Mouse (Mus musculus) MEL (cell line): ENCODE data around the gene Nuak2. TPM values are rescaled to one million over a fixed set of nuclear protein-coding genes. Genes with fewer than 3 reads are reported as not detected.

Experiments
- DNase-seq: peaks from one replicate; pipeline ENCODE4 v3.0.0; 2011; ENCODE audit warnings: low read depth, low spot score
- H3K27ac ChIP-seq: 2 replicates; pipeline ENCODE4 v1.5.1; 2012; ENCODE audit warnings: low read depth, mild to moderate bottlenecking, control low read depth, low read length, moderate library complexity; ENCODE audit not compliant: control insufficient read depth
- H3K27me3 ChIP-seq, 2 experiments: fragments of 150-350 bp in 1 of 2; sonication (generic) in 1 of 2; 2 replicates each; pipeline ENCODE4 v1.6.1; 2012; ENCODE audit warnings: low read length in 2 of 2, mild to moderate bottlenecking in 2 of 2, improper control_type of control experiment in 1 of 2, moderate library complexity in 1 of 2; ENCODE audit not compliant: insufficient read depth in 2 of 2, control insufficient read depth in 1 of 2
- H3K36me3 ChIP-seq, 2 experiments: 2 replicates each; pipeline ENCODE4 v1.6.1; 2012 to 2014; ENCODE audit warnings: low read length in 2 of 2, improper control_type of control experiment in 1 of 2, inconsistent platforms in 1 of 2, mild to moderate bottlenecking in 1 of 2; ENCODE audit not compliant: insufficient read depth in 2 of 2, control insufficient read depth in 1 of 2
- H3K4me1 ChIP-seq, 2 experiments: fragments of 150-350 bp in 1 of 2; sonication (generic) in 1 of 2; 2 replicates each; pipeline ENCODE4 v1.6.1; 2012; ENCODE audit warnings: low read length in 2 of 2, improper control_type of control experiment in 1 of 2, mild to moderate bottlenecking in 1 of 2; ENCODE audit not compliant: insufficient read depth in 2 of 2, control insufficient read depth in 1 of 2
- H3K4me3 ChIP-seq, 2 experiments: fragments of 150-350 bp in 1 of 2; sonication (generic) in 1 of 2; 2 replicates each; pipeline ENCODE4 v1.5.1; 2012; ENCODE audit warnings: low read depth in 2 of 2, low read length in 2 of 2, mild to moderate bottlenecking in 2 of 2, moderate library complexity in 2 of 2, control low read depth in 1 of 2, improper control_type of control experiment in 1 of 2; ENCODE audit not compliant: control insufficient read depth in 1 of 2, insufficient read depth in 1 of 2
- H3K79me2 ChIP-seq: 2 replicates; pipeline ENCODE4 v1.6.1; 2012; ENCODE audit warnings: mild to moderate bottlenecking, low read length, moderate library complexity; ENCODE audit not compliant: control insufficient read depth, poor library complexity, insufficient read depth
- H3K9ac ChIP-seq: 2 replicates; pipeline ENCODE4 v1.6.1; 2012; ENCODE audit warnings: low read depth, mild to moderate bottlenecking, control low read depth, low read length, moderate library complexity; ENCODE audit not compliant: control insufficient read depth, poor library complexity, severe bottlenecking
- H3K9me3 ChIP-seq: fragments of 150-350 bp; sonication (generic); replicated peaks from 2 replicates; pipeline ENCODE4 v1.6.1; 2012; ENCODE audit warnings: mild to moderate bottlenecking, low read length, improper control_type of control experiment, moderate library complexity; ENCODE audit not compliant: insufficient read depth
- CHD2 ChIP-seq: IDR thresholded peaks from 2 replicates; pipeline ENCODE4 v1.6.1; 2011; ENCODE audit warnings: low read length, improper control_type of control experiment
- CTCF ChIP-seq, 3 experiments: IDR thresholded peaks in 2 of 3; conservative IDR thresholded peaks in 1 of 3; 2 replicates each; pipeline ENCODE4 v1.5.1; 2011 to 2012; ENCODE audit warnings: low read length in 3 of 3, low read depth in 2 of 3, mild to moderate bottlenecking in 2 of 3, improper control_type of control experiment in 1 of 3, inconsistent platforms in 1 of 3, mixed read lengths in 1 of 3, moderate library complexity in 1 of 3; ENCODE audit not compliant: control insufficient read depth in 1 of 3, insufficient read depth in 1 of 3, poor library complexity in 1 of 3, severe bottlenecking in 1 of 3
- ELF1 ChIP-seq: IDR thresholded peaks from 2 replicates; pipeline ENCODE4 v1.6.1; 2014; ENCODE audit warnings: low read depth, mild to moderate bottlenecking, inconsistent platforms, low read length, improper control_type of control experiment, moderate library complexity
- EP300 ChIP-seq, 2 experiments: IDR thresholded peaks; 2 replicates each; pipeline ENCODE4 v1.6.1; 2011; ENCODE audit warnings: improper control_type of control experiment in 2 of 2, low read length in 2 of 2, low read depth in 1 of 2, mild to moderate bottlenecking in 1 of 2
- GABPA ChIP-seq: IDR thresholded peaks from 2 replicates; pipeline ENCODE4 v1.6.1; 2012; ENCODE audit warnings: low read depth, mild to moderate bottlenecking, inconsistent platforms, low read length, improper control_type of control experiment, moderate library complexity
- HCFC1 ChIP-seq: IDR thresholded peaks from 2 replicates; pipeline ENCODE4 v1.6.1; 2012; ENCODE audit warnings: low read depth, mild to moderate bottlenecking, inconsistent platforms, low read length, improper control_type of control experiment, moderate library complexity
- KAT2A ChIP-seq: conservative IDR thresholded peaks from 2 replicates; pipeline ENCODE4 v1.6.1; 2012; ENCODE audit warnings: low read depth, low read length, improper control_type of control experiment, inconsistent platforms
- MAZ ChIP-seq: IDR thresholded peaks from 2 replicates; pipeline ENCODE4 v1.6.1; 2012; ENCODE audit warnings: low read depth, mild to moderate bottlenecking, inconsistent platforms, low read length, improper control_type of control experiment
- MEF2A ChIP-seq: IDR thresholded peaks from 2 replicates; pipeline ENCODE4 v1.6.1; 2014; ENCODE audit warnings: low read depth, mild to moderate bottlenecking, inconsistent platforms, low read length, improper control_type of control experiment; ENCODE audit not compliant: poor library complexity, insufficient replicate concordance, severe bottlenecking; ENCODE audit errors: extremely low read depth
- MXI1 ChIP-seq: IDR thresholded peaks from 2 replicates; pipeline ENCODE4 v1.6.1; 2011; ENCODE audit warnings: mild to moderate bottlenecking, low read depth, low read length, improper control_type of control experiment
- MYB ChIP-seq: IDR thresholded peaks from 2 replicates; pipeline ENCODE4 v1.6.1; 2011; ENCODE audit warnings: mild to moderate bottlenecking, low read depth, low read length, improper control_type of control experiment
- MYC ChIP-seq: IDR thresholded peaks from 2 replicates; pipeline ENCODE4 v1.6.1; 2011; ENCODE audit warnings: low read depth, mild to moderate bottlenecking, low read length, improper control_type of control experiment, moderate library complexity
- NELFE ChIP-seq: IDR thresholded peaks from 2 replicates; pipeline ENCODE4 v1.6.1; 2011; ENCODE audit warnings: low read depth, low read length, improper control_type of control experiment
- NRF1 ChIP-seq: IDR thresholded peaks from 2 replicates; pipeline ENCODE4 v1.6.1; 2014; ENCODE audit warnings: low read depth, mild to moderate bottlenecking, inconsistent platforms, low read length, improper control_type of control experiment, moderate library complexity; ENCODE audit not compliant: poor library complexity, insufficient read depth, severe bottlenecking
- POLR2A ChIP-seq, 2 experiments: IDR thresholded peaks; 2 replicates each; pipeline ENCODE4 v1.6.1; 2011 to 2012; ENCODE audit warnings: low read length in 2 of 2, mild to moderate bottlenecking in 2 of 2, control low read depth in 1 of 2, improper control_type of control experiment in 1 of 2, low read depth in 1 of 2, moderate library complexity in 1 of 2; ENCODE audit not compliant: control insufficient read depth in 1 of 2, insufficient read depth in 1 of 2, poor library complexity in 1 of 2
- RCOR1 ChIP-seq: IDR thresholded peaks from 2 replicates; pipeline ENCODE4 v1.6.1; 2012; ENCODE audit warnings: low read depth, mild to moderate bottlenecking, inconsistent platforms, low read length, improper control_type of control experiment
- SIN3A ChIP-seq: IDR thresholded peaks from 2 replicates; pipeline ENCODE4 v1.6.1; 2012; ENCODE audit warnings: low read length, improper control_type of control experiment, inconsistent platforms
- TAL1 ChIP-seq: IDR thresholded peaks from 2 replicates; pipeline ENCODE4 v1.6.1; 2012; ENCODE audit warnings: mild to moderate bottlenecking, inconsistent platforms, low read length, moderate library complexity, mixed read lengths
- TBP ChIP-seq: IDR thresholded peaks from 2 replicates; pipeline ENCODE4 v1.8.0; 2011; ENCODE audit warnings: low read depth, low read length, improper control_type of control experiment
- TCF12 ChIP-seq: IDR thresholded peaks from 2 replicates; pipeline ENCODE4 v1.6.1; 2014; ENCODE audit warnings: low read depth, mild to moderate bottlenecking, inconsistent platforms, low read length, improper control_type of control experiment, moderate library complexity
- UBTF ChIP-seq: IDR thresholded peaks from 2 replicates; pipeline ENCODE4 v1.6.1; 2012; ENCODE audit warnings: low read depth, mild to moderate bottlenecking, inconsistent platforms, low read length, improper control_type of control experiment, moderate library complexity, borderline replicate concordance; ENCODE audit not compliant: insufficient read depth
- USF1 ChIP-seq: IDR thresholded peaks from 2 replicates; pipeline ENCODE4 v1.6.1; 2014; ENCODE audit warnings: low read depth, mild to moderate bottlenecking, inconsistent platforms, low read length, improper control_type of control experiment, moderate library complexity
- ZC3H11A ChIP-seq: IDR thresholded peaks from 2 replicates; pipeline ENCODE4 v1.6.1; 2012; ENCODE audit warnings: low read depth, mild to moderate bottlenecking, inconsistent platforms, low read length, improper control_type of control experiment
- ZKSCAN1 ChIP-seq: IDR thresholded peaks from 2 replicates; pipeline ENCODE4 v1.6.1; 2012; ENCODE audit warnings: low read depth, mild to moderate bottlenecking, inconsistent platforms, low read length, improper control_type of control experiment, moderate library complexity
- ZMIZ1 ChIP-seq: IDR thresholded peaks from 2 replicates; pipeline ENCODE4 v1.6.1; 2012; ENCODE audit warnings: low read depth, mild to moderate bottlenecking, inconsistent platforms, low read length, improper control_type of control experiment, moderate library complexity
- ZNF384 ChIP-seq: IDR thresholded peaks from 2 replicates; pipeline ENCODE4 v1.6.1; 2012; ENCODE audit warnings: low read depth, mild to moderate bottlenecking, inconsistent platforms, low read length, improper control_type of control experiment
- polyA plus RNA-seq, 2 experiments: library from polyadenylated mRNA; stranded (reverse) in 1 of 2; unstranded in 1 of 2; fragments of >175 nt in 1 of 2; fragments of >200 nt in 1 of 2; gene quantifications; 2 replicates each; pipeline versions ENCODE4 v1.2.1 to v1.2.4; 2012; ENCODE audit warnings: low replicate concordance in 2 of 2, low read depth in 1 of 2; ENCODE audit not compliant: insufficient read length in 2 of 2, insufficient read depth in 1 of 2, missing spikeins in 1 of 2
- total RNA-seq: library from RNA; depleted of rRNA; stranded (reverse); fragments of 300-350 nt; gene quantifications from 2 replicates; pipeline ENCODE4 v1.2.3, GENCODE M21; 2012

Nuak2 gene
- total and polyA plus RNA-seq, 3 experiments: 3.0 to 3.2 TPM; not detected in 1

DNA sequence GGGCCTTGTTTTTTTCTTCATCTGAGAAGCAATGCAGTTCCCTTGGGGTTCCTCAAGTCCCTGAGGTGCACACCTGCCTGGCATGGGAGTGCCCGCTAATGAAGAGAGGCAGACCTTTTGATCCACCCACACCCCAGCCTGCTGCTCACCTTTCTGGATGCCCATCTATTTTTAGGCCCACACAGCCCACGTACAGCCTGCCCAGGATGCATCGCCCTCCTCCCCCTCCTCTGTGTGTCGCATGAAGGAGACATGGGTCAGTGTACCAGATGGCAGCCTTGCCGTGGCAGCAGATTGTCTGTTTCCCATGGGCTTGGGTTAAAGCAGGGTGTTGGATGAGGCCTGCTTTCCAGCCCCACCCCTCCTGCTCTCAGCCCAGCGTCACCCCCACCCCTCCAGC, 26.0 kb upstream of the Nuak2 start:
- H3K4me1 ChIP-seq: no peaks in the 10 kb centered on the region
- no peak for DNase-seq
- no peak for TF ChIP-seq ELF1
- TF ChIP-seq UBTF: no peak
- TF ChIP-seq ZKSCAN1: no peak
- TF ChIP-seq ZMIZ1: no peak
- TF ChIP-seq EP300 (IDR thresholded peaks at IDR 0.05; ENCODE audit: low read depth in 1 of 2, low read length in 2 of 2): no peak
- no peak for TF ChIP-seq USF1
- TF ChIP-seq SIN3A: no peak
- no peak for TF ChIP-seq HCFC1
- no peak for TF ChIP-seq TCF12
- TF ChIP-seq ZC3H11A: no peak
- no peak for TF ChIP-seq MEF2A
- TF ChIP-seq CHD2: no peak
- TF ChIP-seq MYC: no peak
- TF ChIP-seq TBP: no peak
- no peak for TF ChIP-seq NELFE
- TF ChIP-seq MXI1: no peak
- no peak for TF ChIP-seq ZNF384
- no peak for TF ChIP-seq GABPA

DNA sequence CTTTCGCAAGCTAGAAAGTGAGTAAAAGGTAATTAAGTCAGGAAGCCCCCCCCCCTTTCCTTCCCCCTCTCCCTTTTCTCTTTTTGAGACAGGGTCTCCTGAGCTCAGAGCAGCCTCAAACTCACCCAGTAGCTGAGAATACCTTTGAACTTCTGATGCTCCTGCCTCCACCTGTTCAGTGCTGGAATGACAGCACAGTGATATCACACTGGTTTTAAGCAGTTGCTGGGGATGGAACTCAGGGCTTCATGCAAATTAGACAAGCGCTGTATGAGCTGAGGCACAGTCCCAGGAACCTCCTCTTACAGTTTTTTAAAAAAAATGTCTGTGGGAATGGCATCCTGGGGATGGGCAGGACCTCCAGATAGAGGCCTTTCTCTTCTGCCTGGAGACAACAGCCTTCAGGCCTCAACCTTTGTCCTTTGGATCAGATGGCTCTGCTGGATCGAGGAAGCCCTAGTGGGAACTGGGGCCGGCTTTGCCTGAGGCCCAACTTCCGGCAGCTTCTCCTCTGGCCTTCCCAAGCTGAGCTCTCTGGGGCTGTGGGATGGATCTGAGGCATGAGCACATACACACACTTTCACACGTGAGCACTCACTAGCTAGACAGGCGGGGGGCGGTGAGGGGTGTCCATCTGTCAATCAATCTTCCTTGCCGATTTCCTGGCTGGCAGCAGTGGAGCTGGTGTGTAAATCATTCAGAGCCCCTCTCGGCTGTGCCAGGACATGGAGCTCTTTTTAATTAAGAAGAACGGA, 24.8 kb upstream of the Nuak2 start:
- Histone ChIP-seq H3K27ac (no peak overlapping the region), H3K27me3 (peaks cover 2 to 4% of the 10 kb centered on the region in 2 experiments; a peak in 3 of 4 replicates)
- no peak for TF ChIP-seq TAL1
- no peak for TF ChIP-seq KAT2A
- no peak for TF ChIP-seq RCOR1
- TF ChIP-seq ZNF384: no peak
- TF ChIP-seq TCF12: no peak
- no peak for TF ChIP-seq CTCF (IDR thresholded peaks at IDR 0.05 in 2 of 3, conservative IDR thresholded peaks at IDR 0.05 in 1 of 3; ENCODE audit: control insufficient read depth in 1 of 3, insufficient read depth in 1 of 3, low read depth in 2 of 3, low read length in 3 of 3, poor library complexity in 1 of 3, severe bottlenecking in 1 of 3)
- TF ChIP-seq SIN3A: no peak
- TF ChIP-seq MYB: no peak
- no peak for TF ChIP-seq POLR2A (IDR thresholded peaks at IDR 0.05; ENCODE audit: control insufficient read depth in 1 of 2, insufficient read depth in 1 of 2, low read depth in 1 of 2, low read length in 2 of 2, poor library complexity in 1 of 2)
- TF ChIP-seq CHD2: no peak
- TF ChIP-seq MAZ: no peak
- no peak for TF ChIP-seq TBP
- no peak for TF ChIP-seq NRF1
- TF ChIP-seq, all 39 proteins: peak for 0
- H3K9ac ChIP-seq: no peak overlapping the region
- no peak for DNase-seq
- no peak overlapping the region for H3K4me3 ChIP-seq
- H3K9me3 ChIP-seq: no peaks in the 10 kb centered on the region
- no peaks in the 10 kb centered on the region for H3K36me3 ChIP-seq
- H3K79me2 ChIP-seq: no peaks in the 10 kb centered on the region
- no peaks in the 10 kb centered on the region for H3K4me1 ChIP-seq

More for the DNA sequence above, 26.0 kb upstream of the Nuak2 start:
- H3K36me3 ChIP-seq: no peaks in the 10 kb centered on the region
- no peak overlapping the region for H3K4me3 ChIP-seq
- H3K9me3 ChIP-seq: no peaks in the 10 kb centered on the region
- H3K27me3 ChIP-seq: 0 out of 4 replicates have a peak, but pooled peaks cover 2% of the 10 kb centered on the region in 2 experiments
- H3K79me2 ChIP-seq: no peaks in the 10 kb centered on the region
- no peak overlapping the region for H3K27ac ChIP-seq
- no peak overlapping the region for H3K9ac ChIP-seq
